Mouse (Mus musculus): ENCODE results near the gene Plcb4. TPM values are rescaled to one million over a fixed set of nuclear protein-coding genes. Genes with fewer than 3 reads are reported as not detected.
A peak's percentile ranks its signal among the peaks of the same experiment; 100 is the strongest.
"Not testable (repeated sequence)": the region's sequence is repeated elsewhere in the genome, so short reads cannot be mapped to it uniquely, and the experiment has no call there.

The Plcb4 gene
- total RNA-seq, 2 experiments from 2014 or later, result 37.2 to 40.1 TPM

- no peak for DNase-seq (ENCODE audit: low spot score in 2 of 2)
Measured at GRCm38 (mm10) chr2:135672459-135673104, 13.8 kb downstream of the Plcb4 start.

GRCm38 (mm10) chr2:135673649-135674048 is 14.8 kb downstream of the Plcb4 start:
- no peak for DNase-seq (ENCODE audit: low spot score in 2 of 2)

GRCm38 (mm10) chr2:135675284-135675683 is 16.5 kb downstream of the Plcb4 start:
- DNase-seq (ENCODE audit: low spot score in 2 of 2), result no peak

- DNase-seq (ENCODE audit: low spot score in 2 of 2), result no peak
Measured at GRCm38 (mm10) chr2:135676978-135677501, 18.2 kb downstream of the Plcb4 start.

GRCm38 (mm10) chr2:135677601-135678000 is 18.8 kb downstream of the Plcb4 start:
- no peak for DNase-seq (ENCODE audit: low spot score in 2 of 2)

- no peak for DNase-seq (ENCODE audit: low spot score in 2 of 2)
Measured at GRCm38 (mm10) chr2:135680001-135680400, 21.2 kb downstream of the Plcb4 start.

- DNase-seq (ENCODE audit: low spot score in 2 of 2), result no peak
Measured at GRCm38 (mm10) chr2:135680406-135681134, 21.8 kb downstream of the Plcb4 start.

- DNase-seq (ENCODE audit: low spot score in 2 of 2), result no peak
Measured at GRCm38 (mm10) chr2:135683684-135684440, 25.1 kb downstream of the Plcb4 start.

GRCm38 (mm10) chr2:135686692-135687091 is 27.9 kb downstream of the Plcb4 start:
- no peak for DNase-seq (ENCODE audit: low spot score in 2 of 2)

- no peak for DNase-seq (ENCODE audit: low spot score in 2 of 2)
Measured at GRCm38 (mm10) chr2:135687585-135687984, 28.8 kb downstream of the Plcb4 start.

- DNase-seq (ENCODE audit: low spot score in 2 of 2), result no peak
Measured at GRCm38 (mm10) chr2:135692568-135693488, 34.0 kb downstream of the Plcb4 start.

- DNase-seq (ENCODE audit: low spot score in 2 of 2), result no peak
Measured at GRCm38 (mm10) chr2:135700686-135701413, 42.0 kb downstream of the Plcb4 start.

- DNase-seq (ENCODE audit: low spot score in 2 of 2), result no peak
Measured at GRCm38 (mm10) chr2:135704673-135705072, 45.9 kb downstream of the Plcb4 start.

GRCm38 (mm10) chr2:135707305-135707704 is 48.5 kb downstream of the Plcb4 start:
- DNase-seq (ENCODE audit: low spot score in 2 of 2), result no peak

GRCm38 (mm10) chr2:135708386-135708785 is 49.6 kb downstream of the Plcb4 start:
- no peak for DNase-seq (ENCODE audit: low spot score in 2 of 2)

GRCm38 (mm10) chr2:135708796-135709195 is 50.0 kb downstream of the Plcb4 start:
- DNase-seq (ENCODE audit: low spot score in 2 of 2), result no peak

GRCm38 (mm10) chr2:135709736-135710135 is 50.9 kb downstream of the Plcb4 start:
- not testable (repeated sequence) for DNase-seq (ENCODE audit: low spot score in 2 of 2)

- DNase-seq (ENCODE audit: low spot score in 2 of 2), result no peak
Measured at GRCm38 (mm10) chr2:135711049-135711924, 52.5 kb downstream of the Plcb4 start.

- DNase-seq (ENCODE audit: low spot score in 2 of 2), result peak; percentile 70 to 74
Measured at GRCm38 (mm10) chr2:135711925-135712288, 53.1 kb downstream of the Plcb4 start.
